Mouse (Mus musculus) hindbrain, embryonic 13.5 days (tissue): ENCODE data around the gene Thsd4. TPM values are rescaled to one million over a fixed set of nuclear protein-coding genes. Genes with fewer than 3 reads are reported as not detected.

Experiments
- ATAC-seq: fragments of 200-750 bp; cut with Nextera tagmentation; 2 replicates; pipeline ENCODE4 v1.8.0; 2017; ENCODE audit warnings: moderate TSS enrichment; ENCODE audit not compliant: low FRiP score
- H3K27ac ChIP-seq: fragments of 300-500 bp; sonication (generic); 2 replicates; pipeline ENCODE4 v1.5.1; 2015; ENCODE audit warnings: inconsistent platforms, mild to moderate bottlenecking, moderate library complexity
- H3K27me3 ChIP-seq: fragments of 300-500 bp; sonication (generic); 2 replicates; pipeline ENCODE4 v1.6.1; 2015; ENCODE audit warnings: mild to moderate bottlenecking, inconsistent platforms
- H3K36me3 ChIP-seq: fragments of 300-500 bp; sonication (generic); 2 replicates; pipeline ENCODE4 v1.6.1; 2015; ENCODE audit warnings: mild to moderate bottlenecking, inconsistent platforms
- H3K4me1 ChIP-seq: fragments of 300-500 bp; sonication (generic); replicated peaks from 2 replicates; pipeline ENCODE4 v1.6.1; 2015; ENCODE audit warnings: inconsistent platforms
- H3K4me2 ChIP-seq: fragments of 300-500 bp; sonication (generic); 2 replicates; pipeline ENCODE4 v1.6.1; 2015; ENCODE audit warnings: inconsistent platforms, mild to moderate bottlenecking, moderate library complexity
- H3K4me3 ChIP-seq: fragments of 300-500 bp; sonication (generic); 2 replicates; pipeline ENCODE4 v1.5.1; 2015; ENCODE audit warnings: mild to moderate bottlenecking, inconsistent platforms
- H3K9ac ChIP-seq: fragments of 300-500 bp; sonication (generic); 2 replicates; pipeline ENCODE4 v1.6.1; 2015; ENCODE audit warnings: mild to moderate bottlenecking, inconsistent platforms
- H3K9me3 ChIP-seq: fragments of 300-500 bp; sonication (generic); 2 replicates; pipeline ENCODE4 v1.6.1; 2016; ENCODE audit warnings: inconsistent platforms
- WGBS: fragments of 180-500 bp; shearing (Covaris S2); methylation state at CpG from one replicate; pipeline ENCODE4 v1.1.7; 2015; 5-methylcytosine and 5-hydroxymethylcytosine counted together
- polyA plus RNA-seq: library from polyadenylated mRNA; unstranded; fragments of >200 nt; fragmentation: Nextera tagmentation; extraction: Ambion mirVana; gene quantifications from 2 replicates; pipeline ENCODE4 v1.2.1, GENCODE M21; 2015

The Thsd4 gene
- polyA plus RNA-seq, 1 experiment from 2014 or later, result 6.2 TPM

- Histone ChIP-seq H3K4me3 (no peak overlapping the region), H3K9ac (no peak overlapping the region), H3K9me3 (no peaks in the 10 kb centered on the region), H3K27ac (no peak overlapping the region), H3K4me2 (no peak overlapping the region), H3K36me3 (no peaks in the 10 kb centered on the region), H3K27me3 (0 out of 2 replicates have a peak, but pooled peaks cover 3% of the 10 kb centered on the region), H3K4me1 (no peaks in the 10 kb centered on the region)
- 90% methylated on average over 7 of the region's 7 CpGs for WGBS
- ATAC-seq, result no peak
Observed at GRCm38 (mm10) chr9:60543422-60544015, 21.7 kb upstream of the Thsd4 start.

DNA sequence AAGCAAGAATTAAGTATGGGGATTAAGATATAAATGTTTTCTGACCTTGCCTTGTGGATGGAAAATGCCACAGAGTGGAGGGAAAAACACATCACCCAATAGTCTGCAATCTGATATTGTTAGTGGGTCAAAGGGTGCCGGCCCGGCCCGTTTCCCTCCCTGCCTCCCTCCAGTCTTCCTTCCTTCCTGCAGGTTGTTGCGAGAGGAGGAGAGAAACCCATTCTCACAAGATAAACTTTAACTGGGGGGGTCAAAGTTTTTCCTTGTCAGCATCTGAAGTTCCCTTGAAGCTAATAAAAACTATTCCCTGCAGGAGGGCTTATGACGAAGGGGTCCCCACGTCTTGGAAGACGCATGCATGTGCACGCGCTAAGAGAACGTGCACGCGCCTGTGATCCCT, 8.5 kb upstream of the Thsd4 start:
- H3K36me3 ChIP-seq, result no peaks in the 10 kb centered on the region
- no peak overlapping the region for H3K9ac ChIP-seq
- no peak overlapping the region for H3K4me3 ChIP-seq
- H3K4me2 ChIP-seq, result no peak overlapping the region
- peaks cover 2% of the 10 kb centered on the region for H3K4me1 ChIP-seq
- no peak for ATAC-seq
- 91% methylated on average over 12 of the region's 12 CpGs for WGBS
- no peaks in the 10 kb centered on the region for H3K9me3 ChIP-seq
- no peak overlapping the region for H3K27ac ChIP-seq
- H3K27me3 ChIP-seq, result no peaks in the 10 kb centered on the region

- Histone ChIP-seq H3K27me3 (0 out of 2 replicates have a peak, but pooled peaks cover 3% of the 10 kb centered on the region), H3K9ac (no peak overlapping the region), H3K4me2 (no peak overlapping the region), H3K27ac (no peak overlapping the region), H3K9me3 (no peaks in the 10 kb centered on the region), H3K4me1 (peaks cover 7% of the 10 kb centered on the region), H3K4me3 (no peak overlapping the region), H3K36me3 (no peaks in the 10 kb centered on the region)
- no peak for ATAC-seq
- 89% methylated on average over 10 of the region's 10 CpGs for WGBS
Observed at GRCm38 (mm10) chr9:60529348-60530243, 7.8 kb upstream of the Thsd4 start.

- Histone ChIP-seq H3K27me3 (peaks cover 8% of the 10 kb centered on the region; the same call in 1 of the 2 replicates), H3K4me3 (no peak overlapping the region), H3K9me3 (no peaks in the 10 kb centered on the region), H3K36me3 (no peaks in the 10 kb centered on the region), H3K27ac (no peak overlapping the region), H3K4me2 (no peak overlapping the region), H3K4me1 (peaks cover 7% of the 10 kb centered on the region), H3K9ac (no peak overlapping the region)
- 79% methylated on average over 3 of the region's 3 CpGs for WGBS
- no peak for ATAC-seq
Observed at GRCm38 (mm10) chr9:60528269-60528668, 6.4 kb upstream of the Thsd4 start.

- H3K27ac ChIP-seq, result no peak overlapping the region
- no peaks in the 10 kb centered on the region for H3K36me3 ChIP-seq
- H3K9me3 ChIP-seq, result no peaks in the 10 kb centered on the region
- H3K27me3 ChIP-seq, result peaks cover 12% of the 10 kb centered on the region; the same call in 1 of the 2 replicates
- H3K4me3 ChIP-seq, result no peak overlapping the region
- 94% methylated on average over 2 of the region's 2 CpGs for WGBS
- no peak for ATAC-seq
- H3K4me1 ChIP-seq, result peaks cover 7% of the 10 kb centered on the region
- H3K4me2 ChIP-seq, result no peak overlapping the region
- H3K9ac ChIP-seq, result no peak overlapping the region
Observed at GRCm38 (mm10) chr9:60527836-60528235, 6.0 kb upstream of the Thsd4 start.

DNA sequence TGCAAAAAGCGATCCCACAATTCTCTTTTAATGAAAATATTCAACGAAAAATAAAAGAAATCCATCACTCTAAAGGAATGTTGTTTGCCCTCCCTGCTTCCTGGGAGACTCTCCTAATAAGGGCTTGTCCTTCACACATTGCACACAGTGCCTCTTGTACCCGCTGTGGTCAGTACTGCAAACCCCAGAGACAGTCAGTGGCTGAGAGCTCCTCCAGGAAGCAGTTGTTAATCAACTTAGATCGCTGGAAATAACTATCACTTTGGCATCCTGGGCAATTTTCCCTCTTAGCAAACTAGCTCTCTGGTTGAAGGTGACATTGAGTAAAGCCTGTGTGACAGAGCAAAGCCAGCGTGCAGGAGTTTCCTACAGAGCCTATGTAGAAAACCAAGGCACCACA, 5.2 kb upstream of the Thsd4 start:
- no peaks in the 10 kb centered on the region for H3K9me3 ChIP-seq
- H3K36me3 ChIP-seq, result no peaks in the 10 kb centered on the region
- 72% methylated on average over 5 of the region's 5 CpGs for WGBS
- no peak overlapping the region for H3K9ac ChIP-seq
- H3K4me3 ChIP-seq, result no peak overlapping the region
- no peak overlapping the region for H3K27ac ChIP-seq
- H3K4me1 ChIP-seq, result peaks cover 12% of the 10 kb centered on the region
- no peak overlapping the region for H3K4me2 ChIP-seq
- peaks cover 19% of the 10 kb centered on the region for H3K27me3 ChIP-seq
- ATAC-seq, result no peak

GRCm38 (mm10) chr9:60526195-60526594, 4.3 kb upstream of the Thsd4 start:
- Histone ChIP-seq H3K9me3 (no peaks in the 10 kb centered on the region), H3K27ac (no peak overlapping the region), H3K4me2 (no peak overlapping the region), H3K9ac (no peak overlapping the region), H3K36me3 (no peaks in the 10 kb centered on the region), H3K4me3 (no peak overlapping the region), H3K4me1 (peaks cover 19% of the 10 kb centered on the region), H3K27me3 (peaks cover 28% of the 10 kb centered on the region)
- no peak for ATAC-seq
- 77% methylated on average over 5 of the region's 5 CpGs for WGBS

- H3K9ac ChIP-seq, result no peak overlapping the region
- WGBS, result 36% methylated on average over 5 of the region's 5 CpGs
- no peaks in the 10 kb centered on the region for H3K9me3 ChIP-seq
- H3K36me3 ChIP-seq, result no peaks in the 10 kb centered on the region
- H3K4me3 ChIP-seq, result peak overlapping the region; percentile 49
- peak overlapping the region; percentile 71 for H3K4me2 ChIP-seq
- ATAC-seq, result no peak
- peaks cover 55% of the 10 kb centered on the region for H3K27me3 ChIP-seq
- H3K4me1 ChIP-seq, result peaks cover 67% of the 10 kb centered on the region
- H3K27ac ChIP-seq, result no peak overlapping the region
Observed at GRCm38 (mm10) chr9:60521143-60521542, 703 bp downstream of the Thsd4 start.

- Histone ChIP-seq H3K4me1 (peaks cover 60% of the 10 kb centered on the region), H3K9me3 (no peaks in the 10 kb centered on the region), H3K9ac (no peak overlapping the region), H3K4me3 (no peak overlapping the region), H3K27me3 (peaks cover 60% of the 10 kb centered on the region), H3K4me2 (peak overlapping the region; percentile 71), H3K36me3 (no peaks in the 10 kb centered on the region), H3K27ac (peak overlapping the region; percentile 64)
- WGBS, result 8% methylated on average over 3 of the region's 3 CpGs
- ATAC-seq, result no peak
Observed at GRCm38 (mm10) chr9:60519601-60520000, 2.2 kb downstream of the Thsd4 start.

DNA sequence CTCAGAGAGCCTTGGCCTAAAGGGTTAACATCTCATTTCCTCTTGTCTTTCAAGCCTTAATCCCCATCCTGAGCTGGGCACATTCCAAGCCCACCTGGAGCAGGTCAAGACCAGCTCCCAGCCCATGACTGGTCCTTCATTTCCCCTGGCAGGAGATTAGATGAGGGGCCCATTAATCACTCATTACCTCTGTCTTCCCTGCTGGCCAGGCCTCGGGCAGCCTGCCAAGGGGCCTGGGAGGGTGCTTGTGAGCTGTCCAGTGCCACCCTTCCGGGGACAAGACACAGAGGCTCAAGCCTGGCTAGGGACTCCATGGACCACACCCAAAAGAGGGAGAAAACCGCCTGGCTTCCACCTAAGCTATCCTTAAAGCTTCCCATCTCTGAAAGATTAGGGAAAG, 3.6 kb downstream of the Thsd4 start:
- Histone ChIP-seq H3K4me2 (no peak overlapping the region), H3K9me3 (no peaks in the 10 kb centered on the region), H3K27me3 (peaks cover 63% of the 10 kb centered on the region), H3K4me3 (no peak overlapping the region), H3K9ac (no peak overlapping the region), H3K36me3 (no peaks in the 10 kb centered on the region), H3K27ac (peak overlapping the region; percentile 45; the same call in 1 of the 2 replicates), H3K4me1 (peaks cover 64% of the 10 kb centered on the region)
- ATAC-seq, result 0 out of 2 replicates have a peak, but pooled peaks have one; percentile 11
- 41% methylated on average over 3 of the region's 3 CpGs for WGBS

DNA sequence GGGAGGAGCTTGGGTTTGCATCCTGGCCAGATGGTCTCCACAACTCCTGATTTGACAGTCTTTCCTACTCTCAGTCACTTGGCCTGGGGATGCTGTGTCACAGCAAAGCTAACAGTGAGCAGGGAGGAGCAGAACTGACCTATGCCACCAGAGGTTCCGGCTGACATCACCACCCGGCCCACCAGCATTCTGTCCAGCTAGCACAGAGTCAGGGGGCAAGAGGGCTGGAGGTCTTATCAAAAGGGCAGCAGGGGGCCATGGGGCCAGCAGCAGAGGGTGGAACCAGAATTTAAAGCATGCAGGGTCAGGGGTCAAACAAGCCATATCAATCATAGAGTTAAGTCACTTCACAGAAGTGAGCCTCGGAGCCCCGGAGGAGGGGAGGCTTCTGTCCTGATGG, 4.7 kb downstream of the Thsd4 start:
- peaks cover 54% of the 10 kb centered on the region for H3K27me3 ChIP-seq
- H3K4me1 ChIP-seq, result peaks cover 61% of the 10 kb centered on the region
- H3K9me3 ChIP-seq, result no peaks in the 10 kb centered on the region
- H3K36me3 ChIP-seq, result no peaks in the 10 kb centered on the region
- H3K27ac ChIP-seq, result no peak overlapping the region
- H3K4me2 ChIP-seq, result no peak overlapping the region
- no peak overlapping the region for H3K9ac ChIP-seq
- 11% methylated on average over 4 of the region's 4 CpGs for WGBS
- ATAC-seq, result no peak
- H3K4me3 ChIP-seq, result no peak overlapping the region

DNA sequence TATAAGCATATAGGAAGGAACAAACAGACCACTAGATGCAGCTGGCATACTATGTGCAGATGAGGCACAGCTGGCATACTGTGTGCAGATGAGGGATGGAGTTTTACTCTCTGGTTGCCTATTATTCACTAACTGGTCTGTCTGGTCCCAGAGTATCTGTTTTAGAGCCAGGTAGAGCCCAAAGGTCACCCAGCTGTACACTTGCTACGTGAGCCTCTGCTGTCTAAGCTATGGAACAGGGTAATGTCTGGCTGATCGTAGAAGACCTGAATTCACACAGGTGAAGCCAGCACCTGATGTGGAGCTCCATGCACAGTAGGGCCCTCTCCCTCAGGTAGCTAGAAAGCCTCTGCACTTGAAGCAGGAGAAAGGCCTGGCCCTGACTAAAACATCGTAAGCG, 5.5 kb downstream of the Thsd4 start:
- 84% methylated on average over 4 of the region's 4 CpGs for WGBS

More for the DNA sequence above, 5.5 kb downstream of the Thsd4 start:
- Histone ChIP-seq H3K9ac (no peak overlapping the region), H3K9me3 (no peaks in the 10 kb centered on the region), H3K27ac (no peak overlapping the region), H3K4me1 (peaks cover 54% of the 10 kb centered on the region), H3K36me3 (no peaks in the 10 kb centered on the region), H3K27me3 (peaks cover 51% of the 10 kb centered on the region), H3K4me2 (no peak overlapping the region), H3K4me3 (no peak overlapping the region)
- ATAC-seq, result no peak
